Mouse (Mus musculus): ENCODE results near the gene Slc25a13.

DNA sequence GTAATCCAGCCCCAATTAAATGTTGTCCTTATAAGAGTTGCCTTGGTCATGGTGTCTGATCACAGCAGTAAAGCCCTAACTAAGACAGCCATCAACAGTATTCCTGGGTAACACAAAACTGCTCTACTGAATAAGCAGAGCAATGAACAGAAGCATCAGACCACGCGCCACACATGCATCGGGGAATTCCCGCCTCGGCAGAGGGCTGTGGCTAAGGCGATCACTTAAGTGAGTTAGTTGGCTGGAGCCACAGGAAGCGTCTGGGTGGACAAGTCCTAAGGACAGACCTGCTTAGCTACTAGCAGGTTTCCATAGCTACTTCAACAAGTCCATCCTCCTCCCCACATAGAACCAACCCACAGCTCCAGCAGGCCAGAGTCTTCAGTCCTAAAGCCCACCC is 6.3 kb downstream of the Slc25a13 start:
- TF ChIP-seq POLR2A (IDR thresholded peaks at IDR 0.05; ENCODE audit: low read depth, low read length) (no peak), CTCF (IDR thresholded peaks at IDR 0.05; ENCODE audit: extremely low read depth, insufficient read depth, insufficient read length, insufficient replicate concordance) (no peak)
